20 mouse cellular contexts compared by ENCODE assay signal in the genomic region with DNA sequence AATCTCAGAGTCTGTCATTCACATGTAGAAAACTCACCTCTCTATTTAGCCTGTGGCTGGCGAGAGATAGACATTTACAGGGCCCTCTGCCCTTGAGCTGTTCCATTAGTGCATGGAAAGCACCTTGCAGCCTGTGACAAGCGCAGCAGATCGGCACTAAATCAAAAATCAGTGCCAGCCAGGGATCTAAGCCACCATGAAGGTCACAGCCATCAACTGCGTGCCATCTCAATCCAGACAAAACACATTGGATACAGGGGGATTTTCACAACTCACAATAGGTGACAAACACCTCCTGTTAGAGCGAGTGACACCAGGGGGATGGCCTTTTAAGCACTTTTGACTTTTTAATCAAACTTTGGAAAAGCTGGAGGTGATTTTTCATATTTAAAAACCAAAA. TPM values are rescaled to one million over a fixed set of nuclear protein-coding genes. Genes with fewer than 3 reads are reported as not detected.
DNase-seq lines count a peak whose midpoint lies in the region.
"Had no signal": no experiment of that assay in that cellular context is flagged by ENCODE, and none has a peak within 500 bp of the region (broad histone marks: within the 10 kb centered on the region; RNA-seq: fewer than 3 reads in every experiment).

No protein-coding gene starts in this region.

- intact Hi-C loops in left cerebral cortex, postnatal 4 days (cut with DNase I): no loop called here
- intact Hi-C loops in left cerebral cortex, postnatal 25 days (cut with DNase I): loop anchor here (5.0 kb wide), 2 partner anchors 378 to 488 kb away; no protein-coding TSS in a partner anchor

- DNase-seq in cerebellum, postnatal 14 days: peak; percentile 14 to 24
- DNase-seq in cerebellum, adult 9-11 months: no peak
- DNase-seq in left cerebral cortex, postnatal 4 days: peak; percentile 8
- no peak for DNase-seq in left cerebral cortex, postnatal 25 days (ENCODE audit: low spot score in 2 of 2)
- peak; percentile 18 for DNase-seq in adrenal gland, adult 8-10 months
- peak; percentile 6 for DNase-seq in adrenal gland, postnatal 25 days
- no peak for DNase-seq in natural killer cell, adult 2 months (ENCODE audit: low spot score in 2 of 2)
- no peak for DNase-seq in thymus, postnatal 36 days
- DNase-seq: cerebellum, adult 18-20 months; embryo, embryonic 11 days; gastrocnemius, postnatal 10 days; heart, postnatal 36 days; kidney, adult 9 months; kidney, postnatal 10 days; layer of hippocampus, postnatal 36 days; liver; lung, adult 2 months; lung, postnatal 10 days; spleen, adult 18-20 months; thymus, adult 18-20 months had no signal

RNA-seq across cellular contexts. Expression of gene Wdr41, which starts 36.0 kb away (rescaled TPM):
- 10 to 100 TPM; 24.8 to 28.1 TPM for total RNA-seq in left cerebral cortex, postnatal 4 days (2021)
- 10 to 100 TPM; 19.0 to 21.7 TPM for total RNA-seq in left cerebral cortex, postnatal 25 days (2021)
- total RNA-seq in adrenal gland, adult 8-10 months (2022): 10 to 100 TPM; 21.7 to 26.7 (median 24.0) TPM
- 17.3 and 22.7 TPM in 2 replicates for total RNA-seq in adrenal gland, postnatal 25 days (2021)

Comparison
In these comparisons a context has a peak if more than half of its experiments do, and no peak if none do; other contexts are left out.
1. DNase-seq: peak in cerebellum, postnatal 14 days (2 of 2), left cerebral cortex, postnatal 4 days (single experiment), adrenal gland, adult 8-10 months (single experiment) and adrenal gland, postnatal 25 days (single experiment); none in cerebellum, adult 9-11 months (single experiment), left cerebral cortex, postnatal 25 days (0 of 2), natural killer cell, adult 2 months (0 of 2) and thymus, postnatal 36 days (0 of 2).